Mouse (Mus musculus) heart, embryonic 16.5 days (tissue): ENCODE results near the gene Suv39h1. TPM values are rescaled to one million over a fixed set of nuclear protein-coding genes. Genes with fewer than 3 reads are reported as not detected.

ENCODE experiments used
- ATAC-seq: fragments of 200-750 bp; cut with Nextera tagmentation; replicated peaks from 2 replicates; pipeline ENCODE4 v1.8.0; 2017; ENCODE audit warnings: moderate number of reproducible peaks; ENCODE audit not compliant: insufficient read depth, low FRiP score; ENCODE audit errors: extremely low read depth
- H3K27ac ChIP-seq: fragments of 300-500 bp; sonication (generic); 2 replicates; pipeline ENCODE4 v1.5.1; 2014; ENCODE audit warnings: mild to moderate bottlenecking, low read length, control low read depth, moderate library complexity
- H3K27me3 ChIP-seq: fragments of 300-500 bp; sonication (generic); 2 replicates; pipeline ENCODE4 v1.6.1; 2014; ENCODE audit warnings: low read length, mixed read lengths; ENCODE audit not compliant: control insufficient read depth, insufficient read depth
- H3K36me3 ChIP-seq: fragments of 300-500 bp; sonication (generic); 2 replicates; pipeline ENCODE4 v1.6.1; 2014; ENCODE audit not compliant: control insufficient read depth, insufficient read depth
- H3K4me1 ChIP-seq: fragments of 300-500 bp; sonication (generic); 2 replicates; pipeline ENCODE4 v1.6.1; 2014; ENCODE audit warnings: low read length, mixed read lengths; ENCODE audit not compliant: control insufficient read depth, insufficient read depth
- H3K4me2 ChIP-seq: fragments of 300-500 bp; sonication (generic); 2 replicates; pipeline ENCODE4 v1.6.1; 2014; ENCODE audit warnings: low read depth, mild to moderate bottlenecking, control low read depth, low read length
- H3K4me3 ChIP-seq: fragments of 300-500 bp; sonication (generic); 2 replicates; pipeline ENCODE4 v1.5.1; 2014; ENCODE audit warnings: mild to moderate bottlenecking, control low read depth, low read length
- H3K9ac ChIP-seq: fragments of 300-500 bp; sonication (generic); 2 replicates; pipeline ENCODE4 v1.6.1; 2014; ENCODE audit warnings: low read length, control low read depth
- H3K9me3 ChIP-seq: fragments of 300-500 bp; sonication (generic); replicated peaks from 2 replicates; pipeline ENCODE4 v1.6.1; 2016; ENCODE audit warnings: low read length; ENCODE audit not compliant: control insufficient read depth
- WGBS: fragments of 180-500 bp; shearing (Covaris S2); extraction: QIAGEN DNeasy Blood & Tissue Kit; methylation state at CpG from one replicate; pipeline ENCODE4 v1.1.7; 2014; 5-methylcytosine and 5-hydroxymethylcytosine counted together
- polyA plus RNA-seq: library from polyadenylated mRNA; unstranded; fragments of >200 nt; fragmentation: Nextera tagmentation; extraction: Ambion mirVana; gene quantifications from 2 replicates; pipeline ENCODE4 v1.2.1, GENCODE M21; 2015

The Suv39h1 gene
- polyA plus RNA-seq, 1 experiment from 2014 or later: 33.7 TPM

- WGBS: 42% methylated on average over 6 of the region's 8 CpGs
- no peak overlapping the region for H3K9ac ChIP-seq
- no peaks in the 10 kb centered on the region for H3K9me3 ChIP-seq
- H3K4me3 ChIP-seq: no peak overlapping the region
- ATAC-seq: no peak
- no peaks in the 10 kb centered on the region for H3K27me3 ChIP-seq
- H3K4me1 ChIP-seq: no peaks in the 10 kb centered on the region
- no peak overlapping the region for H3K4me2 ChIP-seq
- H3K36me3 ChIP-seq: no peaks in the 10 kb centered on the region
- H3K27ac ChIP-seq: no peak overlapping the region
Observed at GRCm38 (mm10) chrX:8013569-8014314, 60.8 kb downstream of the Suv39h1 start.

GRCm38 (mm10) chrX:8013157-8013556 lies 61.4 kb downstream of the Suv39h1 start:
- no peaks in the 10 kb centered on the region for H3K9me3 ChIP-seq
- no peak overlapping the region for H3K4me3 ChIP-seq
- H3K9ac ChIP-seq: no peak overlapping the region
- ATAC-seq: no peak
- H3K36me3 ChIP-seq: no peaks in the 10 kb centered on the region
- H3K27me3 ChIP-seq: no peaks in the 10 kb centered on the region
- 9% methylated on average over 2 of the region's 2 CpGs for WGBS
- no peaks in the 10 kb centered on the region for H3K4me1 ChIP-seq
- no peak overlapping the region for H3K27ac ChIP-seq
- no peak overlapping the region for H3K4me2 ChIP-seq

Other genes starting within 250 kb of the Suv39h1 start
- 27.1 and 27.4 TPM in 2 replicates for gene Otud5, start 233.4 kb downstream of the Suv39h1 start, polyA plus RNA-seq
- gene Pim2, start 196.5 kb downstream of the Suv39h1 start, polyA plus RNA-seq: 6.1 and 6.4 TPM in 2 replicates
- 28.9 and 30.5 TPM in 2 replicates for gene Slc35a2, start 190.7 kb downstream of the Suv39h1 start, polyA plus RNA-seq
- gene Pqbp1, start 175.5 kb downstream of the Suv39h1 start, polyA plus RNA-seq: 74.7 and 82.7 TPM in 2 replicates
- gene Timm17b, start 175.4 kb downstream of the Suv39h1 start, polyA plus RNA-seq: 114 and 122 TPM in 2 replicates
- not detected in 2 replicates for gene Gm10491, start 166.9 kb downstream of the Suv39h1 start, polyA plus RNA-seq
- not detected in 2 replicates for gene Gm10490, start 165.2 kb downstream of the Suv39h1 start, polyA plus RNA-seq
- gene Pcsk1n, start 154.9 kb downstream of the Suv39h1 start, polyA plus RNA-seq: 0.32 and 0.42 TPM in 2 replicates
- not detected in 2 replicates for gene Eras, start 146.2 kb downstream of the Suv39h1 start, polyA plus RNA-seq
- 26.1 and 26.7 TPM in 2 replicates for gene Hdac6, start 126.9 kb downstream of the Suv39h1 start, polyA plus RNA-seq
- gene Gata1, start 96.7 kb downstream of the Suv39h1 start, polyA plus RNA-seq: 1.1 and 1.4 TPM in 2 replicates
- 0.74 and 0.77 TPM in 2 replicates for gene Glod5, start 56.3 kb downstream of the Suv39h1 start, polyA plus RNA-seq
- 0.62 and 2.2 TPM in 2 replicates for gene Was, start 15.7 kb upstream of the Suv39h1 start, polyA plus RNA-seq
- 27.5 and 27.6 TPM in 2 replicates for gene Wdr13, start 58.1 kb upstream of the Suv39h1 start, polyA plus RNA-seq
- gene Rbm3, start 71.1 kb upstream of the Suv39h1 start, polyA plus RNA-seq: 295 and 339 TPM in 2 replicates
- gene Tbc1d25, start 101.4 kb upstream of the Suv39h1 start, polyA plus RNA-seq: 10.4 and 11.8 TPM in 2 replicates
- 31.9 and 35.7 TPM in 2 replicates for gene Ebp, start 118.8 kb upstream of the Suv39h1 start, polyA plus RNA-seq
- 4.3 and 5.0 TPM in 2 replicates for gene Porcn, start 131.8 kb upstream of the Suv39h1 start, polyA plus RNA-seq
- 23.8 and 25.7 TPM in 2 replicates for gene Ftsj1, start 177.6 kb upstream of the Suv39h1 start, polyA plus RNA-seq
- 13.9 and 22.6 TPM in 2 replicates for gene Slc38a5, start 196.4 kb upstream of the Suv39h1 start, polyA plus RNA-seq